Mouse (Mus musculus): ENCODE results near the gene Smco2.

- TF ChIP-seq GATA1 (IDR thresholded peaks at IDR 0.05; ENCODE audit: low read length) (no peak), TAL1 (IDR thresholded peaks at IDR 0.05; ENCODE audit: low read length) (no peak)
These were observed 5.3 kb downstream of the Smco2 start for GRCm38 (mm10) chr6:146855185-146855584.
